Mouse (Mus musculus) lung, adult 2 months (tissue): ENCODE measurements around the gene Wnt11.

Experiments
- CTCF ChIP-seq: fragments of 200-500 bp; IDR thresholded peaks from 2 replicates; pipeline ENCODE4 v1.5.1; 2011; ENCODE audit warnings: mild to moderate bottlenecking, low read length, control low read depth; ENCODE audit not compliant: insufficient read depth
- POLR2A ChIP-seq: fragments of 200-500 bp; IDR thresholded peaks from 2 replicates; pipeline ENCODE4 v1.6.1; 2011; ENCODE audit warnings: low read depth, mild to moderate bottlenecking, control low read depth, low read length, borderline replicate concordance; ENCODE audit errors: extremely low read depth

DNA sequence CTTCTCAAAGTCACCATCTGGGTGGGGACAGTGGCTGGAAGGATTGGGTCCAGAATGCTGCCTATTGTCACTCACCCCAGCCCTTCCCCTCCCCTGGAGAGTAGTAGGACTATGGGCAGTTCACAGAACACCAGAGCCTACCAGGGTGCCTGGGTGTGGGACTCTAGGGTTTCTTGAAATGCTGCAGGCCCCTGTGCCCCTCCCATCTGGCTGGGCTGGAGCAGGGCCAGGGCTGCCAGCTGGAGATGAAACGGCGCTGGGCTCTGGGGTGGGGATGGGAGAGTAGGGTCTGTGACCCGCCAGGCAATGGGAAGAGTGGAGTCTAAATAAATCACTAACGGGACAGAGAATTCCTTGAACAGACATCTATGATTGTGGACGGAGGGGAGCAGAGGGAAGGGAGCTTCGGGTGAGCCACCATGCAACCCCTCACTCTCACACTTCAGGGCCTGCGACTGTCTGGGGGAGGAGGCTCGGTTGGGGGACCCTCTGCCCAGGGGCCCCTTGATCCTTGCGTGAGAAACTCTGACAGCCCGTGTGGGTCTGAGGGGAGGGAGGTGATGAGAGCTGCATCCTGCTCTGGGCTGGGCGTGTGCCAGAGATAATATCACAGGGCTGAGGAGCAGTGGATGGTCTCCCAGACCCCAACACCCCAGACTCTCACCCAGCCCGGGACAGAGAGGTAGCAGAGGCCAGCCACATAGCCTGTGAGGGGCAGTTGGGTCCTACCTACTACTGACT, 32.3 kb downstream of the Wnt11 start:
- TF ChIP-seq CTCF (no peak), POLR2A (no peak)
